In genomic region chr11:89078996-89079680, GRCm38 (mm10) we compare ENCODE assay signal across 16 mouse cellular contexts. TPM values are rescaled to one million over a fixed set of nuclear protein-coding genes. Genes with fewer than 3 reads are reported as not detected.
DNase-seq lines count a peak whose midpoint lies in the region; ATAC-seq and TF ChIP-seq lines count a peak whose summit lies in the region.
"Had no signal": no experiment of that assay in that cellular context is flagged by ENCODE, and none has a peak within 500 bp of the region (broad histone marks: within the 10 kb centered on the region; RNA-seq: fewer than 3 reads in every experiment).

No protein-coding gene starts in this region.

- H3K36me3 ChIP-seq in midbrain, postnatal 0 days (ENCODE audit: insufficient read depth, low read length), result no peaks in the 10 kb centered on the region
- H3K36me3 ChIP-seq in midbrain, embryonic 14.5 days (ENCODE audit: control insufficient read depth, insufficient read depth, low read length), result no peaks in the 10 kb centered on the region
- H3K36me3 ChIP-seq in spleen, adult 2 months (ENCODE audit: control insufficient read depth, insufficient read depth, low read length), result no peaks in the 10 kb centered on the region
- H3K36me3 ChIP-seq in kidney, adult 2 months (ENCODE audit: control insufficient read depth, insufficient read depth, low read length), result no peaks in the 10 kb centered on the region
- H3K36me3 ChIP-seq in forebrain, embryonic 13.5 days (ENCODE audit: poor library complexity, severe bottlenecking), result no peaks in the 10 kb centered on the region
- H3K36me3 ChIP-seq: kidney, embryonic 15.5 days; liver, embryonic 12.5 days had no signal

- no peak for TF ChIP-seq POLR2A in spleen, adult 2 months (IDR thresholded peaks at IDR 0.05; ENCODE audit: low read depth, low read length)
- no peak for TF ChIP-seq POLR2A in kidney, adult 2 months (IDR thresholded peaks at IDR 0.05; ENCODE audit: low read depth, low read length)

- intact Hi-C loops in left cerebral cortex, postnatal 10 days (cut with DNase I), result no loop called here

- H3K4me1 ChIP-seq in midbrain, postnatal 0 days (ENCODE audit: insufficient read depth, low read length), result no peaks in the 10 kb centered on the region
- no peaks in the 10 kb centered on the region for H3K4me1 ChIP-seq in midbrain, embryonic 14.5 days (ENCODE audit: control insufficient read depth, insufficient read depth, low read length)
- H3K4me1 ChIP-seq in spleen, adult 2 months (ENCODE audit: control insufficient read depth, insufficient read depth, insufficient read length), result peaks cover 28% of the 10 kb centered on the region; the same call in 1 of the 2 replicates
- no peaks in the 10 kb centered on the region for H3K4me1 ChIP-seq in kidney, adult 2 months (ENCODE audit: control insufficient read depth, insufficient read depth, low read length)
- H3K4me1 ChIP-seq in forebrain, embryonic 13.5 days, result no peaks in the 10 kb centered on the region

- DNase-seq in midbrain, postnatal 0 days (ENCODE audit: low spot score), result peak; percentile 62
- no peak for DNase-seq in midbrain, embryonic 14.5 days
- peak; percentile 88 to 90 for DNase-seq in cerebellum, postnatal 36 days
- DNase-seq in spleen, adult 2 months (ENCODE audit: low read depth in 1 of 2, low spot score in 2 of 2), result peak; percentile 51 to 68
- no peak for DNase-seq in kidney, adult 2 months
- no peak for DNase-seq in left cerebral cortex, postnatal 10 days (ENCODE audit: extremely low spot score in 1 of 2, low spot score in 2 of 2)
- DNase-seq: heart, postnatal 36 days; retina, postnatal 1 day had no signal

- no peaks in the 10 kb centered on the region for H3K27me3 ChIP-seq in midbrain, postnatal 0 days (ENCODE audit: insufficient read depth, low read length)
- H3K27me3 ChIP-seq in midbrain, embryonic 14.5 days (ENCODE audit: control insufficient read depth, insufficient read depth, low read length), result no peaks in the 10 kb centered on the region
- no peaks in the 10 kb centered on the region for H3K27me3 ChIP-seq in spleen, adult 2 months (ENCODE audit: control insufficient read depth, insufficient read depth, low read length)
- H3K27me3 ChIP-seq in kidney, adult 2 months (replicated peaks; ENCODE audit: control insufficient read depth, insufficient read depth, low read length), result no peaks in the 10 kb centered on the region
- H3K27me3 ChIP-seq in forebrain, embryonic 13.5 days, result no peaks in the 10 kb centered on the region

- no peaks in the 10 kb centered on the region for H3K9me3 ChIP-seq in midbrain, postnatal 0 days (ENCODE audit: low read length)
- H3K9me3 ChIP-seq in midbrain, embryonic 14.5 days (ENCODE audit: control insufficient read depth, low read length), result no peaks in the 10 kb centered on the region
- no peaks in the 10 kb centered on the region for H3K9me3 ChIP-seq in forebrain, embryonic 13.5 days (replicated peaks)
- H3K9me3 ChIP-seq: kidney, embryonic 15.5 days; liver, embryonic 12.5 days had no signal

- H3K4me2 ChIP-seq in midbrain, postnatal 0 days (ENCODE audit: low read depth, low read length, poor library complexity, severe bottlenecking), result no peak overlapping the region
- H3K4me2 ChIP-seq in midbrain, embryonic 14.5 days (ENCODE audit: low read length), result no peak overlapping the region
- no peak overlapping the region for H3K4me2 ChIP-seq in forebrain, embryonic 13.5 days
- H3K4me2 ChIP-seq: kidney, embryonic 15.5 days; liver, embryonic 12.5 days had no signal

- no peak overlapping the region for H3K4me3 ChIP-seq in midbrain, postnatal 0 days (ENCODE audit: low read depth, low read length)
- H3K4me3 ChIP-seq in midbrain, embryonic 14.5 days (replicated peaks; ENCODE audit: low read depth, low read length), result no peak overlapping the region
- no peak overlapping the region for H3K4me3 ChIP-seq in spleen, adult 2 months (ENCODE audit: extremely low read depth, insufficient read depth, insufficient read length)
- no peak overlapping the region for H3K4me3 ChIP-seq in kidney, adult 2 months (ENCODE audit: insufficient read depth, low read depth, low read length)
- H3K4me3 ChIP-seq in forebrain, embryonic 13.5 days, result no peak overlapping the region
- H3K4me3 ChIP-seq: kidney, embryonic 15.5 days; liver, embryonic 12.5 days had no signal

- H3K9ac ChIP-seq in midbrain, postnatal 0 days (replicated peaks; ENCODE audit: low read length, poor library complexity, severe bottlenecking), result no peak overlapping the region
- H3K9ac ChIP-seq in midbrain, embryonic 14.5 days (replicated peaks; ENCODE audit: low read length), result no peak overlapping the region
- H3K9ac ChIP-seq in forebrain, embryonic 13.5 days, result no peak overlapping the region
- H3K9ac ChIP-seq: kidney, embryonic 15.5 days; liver, embryonic 12.5 days had no signal

- no peak overlapping the region for H3K27ac ChIP-seq in midbrain, postnatal 0 days (ENCODE audit: low read depth, low read length)
- H3K27ac ChIP-seq in midbrain, embryonic 14.5 days (replicated peaks; ENCODE audit: low read depth, low read length), result no peak overlapping the region
- H3K27ac ChIP-seq in spleen, adult 2 months (ENCODE audit: insufficient read depth, low read length), result peak overlapping the region; percentile 87
- no peak overlapping the region for H3K27ac ChIP-seq in kidney, adult 2 months (ENCODE audit: insufficient read depth, low read depth, low read length)
- no peak overlapping the region for H3K27ac ChIP-seq in forebrain, embryonic 13.5 days
- H3K27ac ChIP-seq: kidney, embryonic 15.5 days; liver, embryonic 12.5 days; macrophage had no signal

- no peak for ATAC-seq in midbrain, postnatal 0 days (ENCODE audit: low FRiP score)
- ATAC-seq in midbrain, embryonic 14.5 days (ENCODE audit: low FRiP score, low TSS enrichment), result no peak
- no peak for ATAC-seq in CD4-positive, CD25-positive, alpha-beta regulatory T cell, adult 4 months
- ATAC-seq in forebrain, embryonic 13.5 days, result no peak
- ATAC-seq: liver, embryonic 12.5 days had no signal

- WGBS in midbrain, postnatal 0 days, result 89% methylated on average over 16 of the region's 16 CpGs
- 92% methylated on average over 16 of the region's 16 CpGs for WGBS in midbrain, embryonic 14.5 days
- 12% methylated on average over 16 of the region's 16 CpGs for WGBS in spleen, adult 2 months
- WGBS in kidney, adult 2 months, result 71% methylated on average over 16 of the region's 16 CpGs
- 88% methylated on average over 16 of the region's 16 CpGs for WGBS in forebrain, embryonic 13.5 days

- TF ChIP-seq CTCF in midbrain, postnatal 0 days (IDR thresholded peaks at IDR 0.05), result no peak
- no peak for TF ChIP-seq CTCF in spleen, adult 2 months (IDR thresholded peaks at IDR 0.05; ENCODE audit: extremely low read depth, insufficient read depth, insufficient read length, insufficient replicate concordance)
- TF ChIP-seq CTCF in kidney, adult 2 months (conservative IDR thresholded peaks at IDR 0.05; ENCODE audit: insufficient read depth, insufficient read length, low read depth, low read length), result no peak

RNA-seq across cellular contexts. Expression of gene Gm525, which starts 5.5 kb away (rescaled TPM):
- total RNA-seq in midbrain, postnatal 0 days (2014; rRNA removed), result not detected in 2 replicates
- 0.60 TPM in 1 of 2 replicates, not detected in the other for polyA plus RNA-seq in midbrain, postnatal 0 days (2015; fragmentation: Nextera tagmentation; extraction: Ambion mirVana)
- polyA plus RNA-seq in midbrain, embryonic 14.5 days (2014; fragmentation: Nextera tagmentation; extraction: Ambion mirVana), result not detected in 2 replicates
- not detected in 2 replicates for polyA plus RNA-seq in spleen, adult 2 months (2012; rRNA removed)
- not detected for polyA plus RNA-seq in CD4-positive, CD25-positive, alpha-beta regulatory T cell, adult 4 months (2017; shearing (Covaris generic))
- polyA plus RNA-seq in kidney, adult 2 months (2012; rRNA removed), result 0.69 and 1.6 TPM in 2 replicates
- polyA plus RNA-seq in forebrain, embryonic 13.5 days (2015; fragmentation: Nextera tagmentation; extraction: Ambion mirVana), result not detected in 2 replicates
- total RNA-seq in left cerebral cortex, postnatal 10 days (2021), result not detected
- total RNA-seq: adrenal gland, postnatal 36 days; heart, postnatal 36 days; left cerebral cortex, adult 18-20 months had no signal
- polyA plus RNA-seq: forebrain, embryonic 11.5 days; kidney, embryonic 15.5 days; liver, embryonic 12.5 days; macrophage had no signal

RNA-seq across cellular contexts. Expression of gene Dgke, which starts 12.5 kb away (rescaled TPM):
- 35.4 and 44.2 TPM in 2 replicates for total RNA-seq in midbrain, postnatal 0 days (2014; rRNA removed)
- polyA plus RNA-seq in midbrain, postnatal 0 days (2015; fragmentation: Nextera tagmentation; extraction: Ambion mirVana), result 16.0 TPM in 2 replicates
- polyA plus RNA-seq in midbrain, embryonic 14.5 days (2014; fragmentation: Nextera tagmentation; extraction: Ambion mirVana), result 15.3 and 16.2 TPM in 2 replicates
- polyA plus RNA-seq in spleen, adult 2 months (2012; rRNA removed), result 3.9 and 6.9 TPM in 2 replicates
- 1 to 10 TPM; 4.6 to 7.3 TPM for polyA plus RNA-seq in CD4-positive, CD25-positive, alpha-beta regulatory T cell, adult 4 months (2017; shearing (Covaris generic))
- 2.4 and 2.8 TPM in 2 replicates for polyA plus RNA-seq in kidney, adult 2 months (2012; rRNA removed)
- polyA plus RNA-seq in forebrain, embryonic 13.5 days (2015; fragmentation: Nextera tagmentation; extraction: Ambion mirVana), result 8.7 and 9.9 TPM in 2 replicates
- total RNA-seq in left cerebral cortex, postnatal 10 days (2021), result 10 to 100 TPM; 42.4 to 42.9 TPM

Comparison
In these comparisons a context has a peak if more than half of its experiments do, and no peak if none do; other contexts are left out.
1. DNase-seq: peak in midbrain, postnatal 0 days (single experiment), cerebellum, postnatal 36 days (2 of 2) and spleen, adult 2 months (2 of 2); none in midbrain, embryonic 14.5 days (single experiment), kidney, adult 2 months (single experiment) and left cerebral cortex, postnatal 10 days (0 of 2).